Mouse (Mus musculus) heart, adult 8-10 months (tissue): ENCODE data around the gene Copz1. TPM values are rescaled to one million over a fixed set of nuclear protein-coding genes. Genes with fewer than 3 reads are reported as not detected.
"Not testable (repeated sequence)": the region's sequence is repeated elsewhere in the genome, so short reads cannot be mapped to it uniquely, and the experiment has no call there.

Source experiments
- DNase-seq: peaks from one replicate; pipeline ENCODE4 v3.0.0; 2022; ENCODE audit warnings: low spot score
- total RNA-seq, 4 experiments: library from RNA; stranded (reverse); gene quantifications; 2 replicates each; pipeline ENCODE4 v1.2.4; 2022

Copz1 gene
- 10 to 100 TPM; 48.9 to 55.0 (median 49.4) TPM for total RNA-seq

DNA sequence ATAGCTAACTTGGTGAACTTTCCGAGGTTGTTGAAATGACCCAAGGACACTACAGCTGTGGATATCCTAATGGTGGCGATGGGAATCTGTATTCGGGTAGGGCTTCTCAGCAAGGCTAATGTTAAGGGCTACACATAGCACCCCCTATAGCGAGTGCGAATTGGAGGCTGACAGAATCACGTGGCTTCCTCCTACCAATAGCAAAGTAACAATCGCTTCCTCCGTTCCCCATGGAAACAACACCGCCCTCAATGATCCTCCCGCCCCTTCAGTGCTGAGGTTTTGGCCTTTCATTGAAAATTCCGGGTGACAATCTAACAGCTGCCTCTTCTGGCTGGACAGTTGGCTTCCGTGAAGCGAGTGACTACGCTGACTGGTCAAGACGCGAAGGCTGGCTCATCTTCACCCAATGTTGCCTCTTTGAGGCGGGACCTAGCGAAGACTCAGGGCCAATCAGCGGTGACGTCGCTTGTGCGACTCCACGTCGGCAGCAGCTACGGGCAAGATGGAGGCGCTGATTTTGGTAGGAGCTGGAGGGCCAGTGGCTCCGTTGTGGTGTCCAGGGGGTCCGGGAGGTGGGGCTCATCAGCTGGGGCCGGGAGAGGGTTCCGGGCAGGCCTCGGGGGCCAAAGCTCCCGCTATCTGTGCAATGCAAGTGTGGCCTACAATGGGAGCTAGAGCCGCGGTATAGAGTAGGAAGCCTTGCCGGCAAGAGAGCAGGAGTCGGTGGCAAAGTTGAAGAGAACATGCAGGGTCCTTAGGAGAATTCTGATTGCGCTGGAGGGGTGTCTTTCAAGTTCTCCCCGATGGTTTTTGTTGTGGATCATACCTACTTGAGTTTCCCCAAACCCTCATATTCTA is at the start of gene Copz1:
TSS of gene Copz1 (plus strand) at position 296 of the 861 bp plus-strand sequence.
- DNase-seq = peak; percentile 98

DNA sequence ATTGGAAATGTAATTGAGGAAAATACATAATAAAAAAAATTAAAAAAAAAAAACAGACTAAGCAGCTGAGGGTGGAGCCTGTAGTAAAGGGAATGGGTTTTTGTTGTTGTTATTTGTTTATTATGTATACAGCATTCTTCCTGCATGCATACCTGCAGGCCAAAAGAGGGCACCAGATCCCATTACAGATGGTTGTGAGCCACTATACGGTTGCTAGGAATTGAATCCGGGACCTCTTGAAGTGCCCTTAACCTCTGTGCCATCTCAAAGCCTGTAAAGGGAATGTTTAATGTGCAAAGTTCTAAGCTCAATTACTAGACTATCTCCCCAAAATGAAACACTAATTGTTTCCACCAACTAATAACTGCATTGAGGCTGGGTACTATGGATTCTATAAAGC is 48.4 kb upstream of the Copz1 start:
- no peak for DNase-seq

GRCm38 (mm10) chr15:103227022-103227421 is 45.5 kb upstream of the Copz1 start:
- DNase-seq = no peak

DNA sequence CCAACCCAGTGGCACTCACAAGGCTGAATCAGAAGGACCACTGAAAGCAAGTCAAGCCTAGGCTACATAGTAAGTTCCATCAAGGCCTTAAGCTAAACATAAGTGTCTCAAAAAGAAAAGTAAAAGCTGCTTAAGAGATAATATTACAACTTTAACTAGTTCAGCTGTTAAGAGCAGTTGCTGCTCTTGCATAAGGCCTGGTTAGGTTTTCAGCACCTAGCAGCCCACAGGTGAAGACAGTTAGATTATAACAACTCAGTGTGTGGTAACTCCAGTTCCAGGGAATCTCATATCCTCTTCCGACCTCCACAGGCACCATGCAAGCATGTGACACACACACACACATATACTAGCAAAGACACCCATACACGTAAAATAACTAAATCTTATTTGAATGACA is 44.9 kb upstream of the Copz1 start:
- DNase-seq = no peak

- no peak for DNase-seq
These were observed 43.6 kb upstream of the Copz1 start for GRCm38 (mm10) chr15:103228904-103229303.

DNA sequence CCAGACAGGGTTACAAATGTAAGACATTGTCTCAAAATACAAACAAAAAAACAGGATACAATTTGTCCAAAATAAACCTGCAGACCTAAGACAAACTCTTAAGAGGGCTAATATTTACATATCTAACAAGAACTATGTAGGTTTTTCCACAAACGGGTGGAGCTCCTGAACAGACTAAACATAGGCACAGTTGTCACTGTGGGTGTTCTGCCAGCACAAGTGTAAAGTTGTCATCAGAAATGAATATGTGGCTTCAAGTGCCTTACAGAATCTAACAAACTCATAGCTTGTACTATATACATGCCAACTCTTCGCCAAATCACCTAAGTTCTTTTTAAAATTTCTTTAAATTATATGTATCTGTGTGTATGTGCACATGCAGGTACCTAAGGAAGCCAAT is 39.4 kb upstream of the Copz1 start:
- DNase-seq = no peak

DNA sequence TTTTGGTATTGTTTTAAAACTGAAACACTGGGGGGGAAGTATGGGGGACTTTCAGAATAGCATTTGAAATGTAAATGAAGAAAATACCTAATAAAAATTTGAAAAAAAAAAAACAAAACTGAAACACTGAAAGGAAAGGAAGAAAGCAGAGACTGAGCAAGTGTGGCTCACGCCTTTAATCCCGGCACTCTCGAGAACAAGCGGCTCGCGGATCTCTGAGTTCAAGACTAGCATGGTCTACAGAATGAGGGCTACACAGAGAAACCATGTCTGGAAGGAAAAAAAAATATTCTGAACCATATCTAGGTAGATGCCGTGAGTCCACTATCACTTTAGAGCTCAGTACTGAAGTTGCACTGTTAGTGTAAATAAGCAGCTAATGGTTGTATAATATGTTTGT is 35.2 kb upstream of the Copz1 start:
- DNase-seq = no peak

- peak; percentile 92 for DNase-seq
These were observed 33.3 kb upstream of the Copz1 start for GRCm38 (mm10) chr15:103239130-103239684.

GRCm38 (mm10) chr15:103239685-103240159 is 32.8 kb upstream of the Copz1 start, which contains the start of gene Cbx5:
Gene Cbx5, minus strand, starts transcription at chr15:103239816.
- DNase-seq = peak; percentile 99

DNA sequence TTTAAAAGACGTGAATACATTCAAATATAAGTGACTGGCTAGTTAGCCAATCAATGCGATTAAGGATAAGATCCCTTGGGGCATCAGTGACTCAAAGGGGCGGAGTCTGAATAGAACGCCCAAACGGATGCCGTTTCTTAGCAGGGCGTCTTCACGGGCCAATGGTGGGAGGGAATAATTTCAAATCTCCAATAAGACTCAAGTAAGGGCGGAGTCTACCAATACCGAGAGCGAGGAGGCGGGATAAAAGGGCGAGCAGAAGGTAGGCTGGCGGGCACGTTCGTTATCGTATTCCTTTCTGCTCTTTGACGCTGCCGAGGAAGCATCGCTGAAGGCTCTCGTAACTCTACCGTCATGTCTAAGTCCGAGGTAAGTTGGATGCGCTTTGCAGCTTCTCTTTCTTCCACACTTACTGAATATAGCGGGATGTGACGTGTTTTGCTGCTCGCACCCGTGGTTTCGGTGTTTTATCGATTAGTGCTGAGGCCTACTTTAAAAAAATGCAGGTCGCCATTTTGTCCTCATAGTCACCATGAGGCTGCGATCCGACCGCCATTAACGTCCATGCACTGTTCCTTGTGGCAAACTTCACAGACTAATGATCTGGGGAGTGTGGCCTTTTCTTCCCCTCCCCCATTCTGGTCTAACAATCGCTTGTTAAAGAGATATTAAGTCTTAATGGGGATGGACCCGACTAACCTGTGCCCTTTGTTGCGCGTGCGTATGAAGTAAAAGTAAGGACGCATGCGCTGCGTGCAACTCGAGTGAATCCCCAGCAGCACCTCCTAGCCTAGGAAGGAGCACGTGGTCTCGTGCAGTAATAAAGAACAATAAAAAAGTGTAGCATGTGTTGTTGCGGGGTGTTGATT is 32.1 kb upstream of the Copz1 start, which contains the start of gene Hnrnpa1:
TSS of gene Hnrnpa1 (plus strand) at position 273 of the 869 bp plus-strand sequence.
- peak; percentile 97 for DNase-seq

GRCm38 (mm10) chr15:103241071-103242018 is 31.2 kb upstream of the Copz1 start:
- not testable (repeated sequence) for DNase-seq

- DNase-seq = no peak
These were observed 29.6 kb upstream of the Copz1 start for GRCm38 (mm10) chr15:103242885-103243284.

GRCm38 (mm10) chr15:103245616-103246015 is 26.9 kb upstream of the Copz1 start:
- no peak for DNase-seq

DNA sequence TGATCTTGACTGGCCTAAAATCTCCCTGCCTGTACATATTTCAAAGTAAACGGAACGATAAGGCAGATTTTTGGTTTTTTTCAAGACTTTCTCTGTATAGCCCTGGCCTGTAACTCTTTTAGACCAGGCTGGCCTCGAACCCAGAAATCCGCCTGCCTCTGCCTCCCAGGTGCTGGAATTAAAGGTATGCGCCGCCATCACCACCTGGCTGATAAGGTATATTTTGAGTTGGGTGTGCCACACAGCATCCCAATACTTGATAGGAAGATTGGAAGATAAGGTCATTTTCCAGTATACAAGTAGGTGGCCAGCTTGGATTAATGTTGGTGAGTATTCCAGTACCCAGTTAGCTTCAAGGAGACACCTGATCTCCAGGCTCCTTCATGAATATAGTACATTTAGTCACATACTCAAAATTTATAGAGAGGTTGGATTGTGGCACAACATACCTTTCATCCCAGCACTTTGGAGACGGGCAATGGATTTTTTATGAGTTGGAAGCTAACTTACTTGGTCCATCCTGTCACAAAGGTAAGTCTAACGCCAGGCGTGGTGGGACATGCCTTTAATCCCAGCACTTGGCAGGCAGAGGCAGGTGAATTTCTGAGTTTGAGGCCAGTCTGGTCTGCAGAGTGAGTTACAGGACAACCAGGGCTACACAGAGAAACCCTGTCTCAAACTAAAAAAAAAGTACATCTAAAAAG is 25.3 kb upstream of the Copz1 start:
- DNase-seq = no peak

- no peak for DNase-seq
These were observed 24.6 kb upstream of the Copz1 start for GRCm38 (mm10) chr15:103247782-103248400.

DNA sequence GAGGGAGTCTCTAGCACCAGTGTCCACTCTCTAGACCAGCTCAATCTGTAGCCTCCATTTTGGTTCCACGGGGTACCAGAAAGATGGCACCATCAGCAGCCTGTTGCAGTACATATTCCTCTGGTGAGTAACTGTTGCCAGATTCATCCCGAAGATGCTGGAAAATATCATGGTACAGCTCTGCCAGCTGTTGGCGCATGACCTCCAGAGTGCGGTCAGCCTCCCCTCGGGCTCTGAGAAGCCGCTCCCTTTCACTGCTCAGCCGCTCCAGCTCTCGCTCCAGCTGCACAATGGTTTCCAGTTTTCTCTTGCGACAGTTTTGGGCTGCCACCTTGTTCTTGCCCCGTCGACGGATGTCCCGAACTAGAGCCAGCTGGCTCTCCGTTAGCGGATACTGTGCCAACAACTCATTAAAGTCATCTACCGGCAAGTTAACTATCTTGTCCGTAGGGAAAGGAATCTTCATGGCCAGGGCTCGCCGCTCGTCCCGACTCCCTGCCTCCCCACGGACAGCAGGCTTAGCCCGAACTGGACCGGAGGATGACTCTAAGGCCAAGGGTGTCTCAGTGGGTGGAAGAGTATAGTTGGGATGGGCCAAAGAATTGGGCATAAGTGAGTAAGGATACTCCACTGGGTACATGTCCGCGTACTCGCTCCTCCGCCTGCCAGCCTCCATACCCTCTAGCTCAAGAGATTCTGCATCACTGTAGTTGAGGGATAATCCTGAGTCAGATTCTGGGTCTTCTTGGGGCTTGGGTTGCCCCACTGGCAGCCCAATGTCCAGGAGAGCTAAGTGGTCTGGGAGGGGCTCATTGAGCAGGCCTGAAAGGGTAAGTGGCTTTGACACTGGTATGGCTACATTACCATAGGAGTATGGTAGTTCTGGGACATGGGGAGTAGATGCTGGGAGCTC is 23.9 kb upstream of the Copz1 start:
- DNase-seq = no peak

- DNase-seq = not testable (repeated sequence)
These were observed 23.0 kb upstream of the Copz1 start for GRCm38 (mm10) chr15:103249511-103249910.

DNA sequence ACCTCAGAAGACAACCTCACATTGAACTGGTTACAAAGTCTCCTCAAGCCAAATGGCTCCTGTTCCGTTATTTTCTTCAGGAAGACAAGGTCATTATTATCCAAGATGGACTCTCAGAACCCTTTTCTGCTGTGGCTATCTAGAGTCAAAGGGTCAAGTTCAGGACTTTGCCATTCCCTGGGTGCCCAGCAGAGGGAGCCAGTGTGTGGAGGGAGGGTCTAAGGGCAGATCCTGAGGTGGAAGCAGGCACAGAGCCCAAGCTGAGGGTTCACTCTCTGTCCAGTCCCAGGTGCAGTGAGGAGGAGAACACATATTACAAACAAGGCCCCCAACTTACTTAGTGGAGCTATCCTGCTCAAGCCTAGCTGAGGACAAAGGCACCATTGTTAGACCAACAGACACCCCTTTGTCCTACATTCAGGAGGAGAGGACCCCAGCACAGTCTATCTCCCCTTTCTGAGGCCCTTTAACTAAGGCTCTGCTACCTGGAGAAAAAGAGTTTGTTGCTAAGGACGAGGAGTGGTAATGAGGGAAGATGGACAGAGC is 22.2 kb upstream of the Copz1 start:
- peak; percentile 62 for DNase-seq
